Mouse (Mus musculus) kidney, adult 2 months (tissue): ENCODE measurements around the gene Tmem14a. TPM values are rescaled to one million over a fixed set of nuclear protein-coding genes. Genes with fewer than 3 reads are reported as not detected.

ENCODE experiments used
- DNase-seq: peaks from one replicate; pipeline ENCODE4 v3.0.0; 2021
- H3K27ac ChIP-seq: fragments of 200-500 bp; 2 replicates; pipeline ENCODE4 v1.5.1; 2012; ENCODE audit warnings: low read depth, low read length, control low read depth, inconsistent platforms; ENCODE audit not compliant: insufficient read depth
- H3K27me3 ChIP-seq: fragments of 200-500 bp; replicated peaks from 2 replicates; pipeline ENCODE4 v1.6.1; 2012; ENCODE audit warnings: mild to moderate bottlenecking, moderate library complexity, low read length, inconsistent platforms; ENCODE audit not compliant: control insufficient read depth, insufficient read depth
- H3K36me3 ChIP-seq: fragments of 200-500 bp; 2 replicates; pipeline ENCODE4 v1.6.1; 2012; ENCODE audit warnings: mild to moderate bottlenecking, moderate library complexity, low read length, inconsistent platforms; ENCODE audit not compliant: control insufficient read depth, insufficient read depth
- H3K4me1 ChIP-seq: fragments of 200-500 bp; 2 replicates; pipeline ENCODE4 v1.6.1; 2011; ENCODE audit warnings: low read length; ENCODE audit not compliant: control insufficient read depth, insufficient read depth
- H3K4me3 ChIP-seq: fragments of 200-500 bp; 2 replicates; pipeline ENCODE4 v1.5.1; 2011; ENCODE audit warnings: mild to moderate bottlenecking, low read depth, low read length, control low read depth; ENCODE audit not compliant: insufficient read depth
- CTCF ChIP-seq: fragments of 200-500 bp; conservative IDR thresholded peaks from 2 replicates; pipeline ENCODE4 v1.5.1; 2011; ENCODE audit warnings: low read depth, mild to moderate bottlenecking, control low read depth, low read length, moderate library complexity, mixed read lengths; ENCODE audit not compliant: insufficient read depth, insufficient read length
- POLR2A ChIP-seq: fragments of 200-500 bp; IDR thresholded peaks from one replicate; pipeline ENCODE4 v1.6.1; 2011; ENCODE audit warnings: low read depth, low read length, control low read depth
- WGBS: fragments of 180-500 bp; shearing (Covaris S2); methylation state at CpG from one replicate; pipeline ENCODE4 v1.1.7; 2018; 5-methylcytosine and 5-hydroxymethylcytosine counted together
- polyA plus RNA-seq: library from polyadenylated mRNA; depleted of rRNA; stranded (reverse); fragments of >200 nt; gene quantifications from 2 replicates; pipeline ENCODE4 v1.2.3, GENCODE M21; 2012

Tmem14a gene
- polyA plus RNA-seq, 1 experiment: 8.8 TPM

- H3K27ac ChIP-seq: no peak overlapping the region
- 93% methylated on average over 2 of the region's 2 CpGs for WGBS
- no peak for DNase-seq
Observed at GRCm38 (mm10) chr1:21230376-21230775, 12.0 kb downstream of the Tmem14a start.

GRCm38 (mm10) chr1:21231744-21232464 is 13.5 kb downstream of the Tmem14a start:
- Histone ChIP-seq H3K27ac (peak overlapping the region; percentile 91), H3K4me1 (peaks cover 20% of the 10 kb centered on the region), H3K36me3 (no peaks in the 10 kb centered on the region), H3K27me3 (no peaks in the 10 kb centered on the region), H3K4me3 (no peak overlapping the region)
- TF ChIP-seq CTCF (no peak), POLR2A (no peak)
- peak; percentile 77 for DNase-seq
- 51% methylated on average over 5 of the region's 5 CpGs for WGBS

More at GRCm38 (mm10) chr1:21230376-21230775, 12.0 kb downstream of the Tmem14a start:
- Histone ChIP-seq H3K4me1 (peaks cover 20% of the 10 kb centered on the region), H3K4me3 (no peak overlapping the region), H3K36me3 (no peaks in the 10 kb centered on the region), H3K27me3 (no peaks in the 10 kb centered on the region)
- TF ChIP-seq CTCF: no peak
- TF ChIP-seq POLR2A: no peak

GRCm38 (mm10) chr1:21232516-21232915 is 14.1 kb downstream of the Tmem14a start:
- DNase-seq: peak; percentile 23
- no peak for TF ChIP-seq POLR2A
- no peak for TF ChIP-seq CTCF
- H3K27me3 ChIP-seq: no peaks in the 10 kb centered on the region
- H3K4me3 ChIP-seq: no peak overlapping the region
- WGBS: 79% methylated on average over 1 of the region's 1 CpGs
- H3K4me1 ChIP-seq: peaks cover 20% of the 10 kb centered on the region
- no peaks in the 10 kb centered on the region for H3K36me3 ChIP-seq
- H3K27ac ChIP-seq: peak overlapping the region; percentile 91

GRCm38 (mm10) chr1:21235359-21235758 is 17.0 kb downstream of the Tmem14a start:
- peaks cover 28% of the 10 kb centered on the region for H3K4me1 ChIP-seq
- H3K4me3 ChIP-seq: no peak overlapping the region
- TF ChIP-seq CTCF: no peak
- no peak for TF ChIP-seq POLR2A
- H3K27me3 ChIP-seq: no peaks in the 10 kb centered on the region
- no peaks in the 10 kb centered on the region for H3K36me3 ChIP-seq
- DNase-seq: no peak
- no peak overlapping the region for H3K27ac ChIP-seq
- 74% methylated on average over 6 of the region's 6 CpGs for WGBS

GRCm38 (mm10) chr1:21239911-21240898 is 21.8 kb downstream of the Tmem14a start, which contains the start of gene Gsta3:
Gene Gsta3 (plus strand): TSS chr1:21240589.
- TF ChIP-seq POLR2A: no peak
- no peak for TF ChIP-seq CTCF
- WGBS: 42% methylated on average over 8 of the region's 8 CpGs
- Histone ChIP-seq H3K4me1 (peaks cover 19% of the 10 kb centered on the region), H3K36me3 (no peaks in the 10 kb centered on the region), H3K27me3 (no peaks in the 10 kb centered on the region), H3K27ac (peak within 1 kb of the TSS; percentile 93), H3K4me3 (peak within 1 kb of the TSS; percentile 28)
- peak; percentile 81 for DNase-seq

- Histone ChIP-seq H3K36me3 (no peaks in the 10 kb centered on the region), H3K27me3 (no peaks in the 10 kb centered on the region), H3K4me1 (peaks cover 18% of the 10 kb centered on the region), H3K4me3 (peak overlapping the region; percentile 15; the same call in 1 of the 2 replicates), H3K27ac (peak overlapping the region; percentile 28; the same call in 1 of the 2 replicates)
- WGBS: 70% methylated on average over 1 of the region's 1 CpGs
- TF ChIP-seq POLR2A: no peak
- no peak for TF ChIP-seq CTCF
- no peak for DNase-seq
Observed at GRCm38 (mm10) chr1:21241096-21241495, 22.7 kb downstream of the Tmem14a start.
